8 mouse cellular contexts compared by ENCODE assay signal in genomic region chr7:126038366-126039246, GRCm38 (mm10). TPM values are rescaled to one million over a fixed set of nuclear protein-coding genes. Genes with fewer than 3 reads are reported as not detected.
DNase-seq lines count a peak whose midpoint lies in the region; ATAC-seq and TF ChIP-seq lines count a peak whose summit lies in the region.

No protein-coding gene starts in this region.

- H3K4me1 ChIP-seq in heart, embryonic 13.5 days = peaks cover 82% of the 10 kb centered on the region
- H3K4me1 ChIP-seq in limb, embryonic 14.5 days (ENCODE audit: control insufficient read depth, insufficient read depth, low read length) = peaks cover 22% of the 10 kb centered on the region
- H3K4me1 ChIP-seq in neural tube, embryonic 12.5 days = peaks cover 21% of the 10 kb centered on the region

- H3K27me3 ChIP-seq in heart, embryonic 13.5 days (replicated peaks) = peaks cover 2% of the 10 kb centered on the region; the same call in 1 of the 2 replicates
- H3K27me3 ChIP-seq in limb, embryonic 14.5 days (ENCODE audit: control insufficient read depth, insufficient read depth, low read length) = no peaks in the 10 kb centered on the region
- H3K27me3 ChIP-seq in neural tube, embryonic 12.5 days (replicated peaks) = no peaks in the 10 kb centered on the region; the same call in 1 of the 2 replicates

- no peaks in the 10 kb centered on the region for H3K36me3 ChIP-seq in heart, embryonic 13.5 days
- no peaks in the 10 kb centered on the region for H3K36me3 ChIP-seq in limb, embryonic 14.5 days (ENCODE audit: control insufficient read depth, insufficient read depth, low read length)
- no peaks in the 10 kb centered on the region for H3K36me3 ChIP-seq in neural tube, embryonic 12.5 days

- ATAC-seq in frontal cortex, adult (ENCODE audit: low TSS enrichment) = peak; percentile 29; the same call in 1 of the 2 replicates
- ATAC-seq in heart, embryonic 13.5 days (ENCODE audit: extremely low read depth, insufficient number of reproducible peaks, low FRiP score, low TSS enrichment) = no peak
- peak; percentile 34; the same call in 1 of the 2 replicates for ATAC-seq in limb, embryonic 14.5 days (ENCODE audit: low FRiP score, low read depth)
- ATAC-seq in neural tube, embryonic 12.5 days (ENCODE audit: low FRiP score, low read depth) = peak; percentile 51; the same call in 1 of the 2 replicates

- peak overlapping the region; percentile 56 for H3K9ac ChIP-seq in heart, embryonic 13.5 days
- H3K9ac ChIP-seq in limb, embryonic 14.5 days (ENCODE audit: low read depth, low read length, severe bottlenecking) = no peak overlapping the region
- H3K9ac ChIP-seq in neural tube, embryonic 12.5 days = peak overlapping the region; percentile 38; the same call in 1 of the 2 replicates

- DNase-seq in frontal cortex, postnatal 14 days (ENCODE audit: low spot score in 2 of 2) = no peak
- DNase-seq in embryo, embryonic 11 days = peak; percentile 48
- DNase-seq in limb, embryonic 14.5 days (ENCODE audit: low spot score) = peak; percentile 76
- no peak for DNase-seq in adrenal gland, postnatal 25 days
- no peak for DNase-seq in adipocyte (ENCODE audit: low spot score)

- no peak for TF ChIP-seq POLR2A in limb, embryonic 14.5 days (IDR thresholded peaks at IDR 0.05; ENCODE audit: borderline replicate concordance, extremely low read depth, insufficient read depth, insufficient read length)

- peak overlapping the region; percentile 54; the same call in 1 of the 2 replicates for H3K27ac ChIP-seq in heart, embryonic 13.5 days (replicated peaks)
- no peak overlapping the region; the same call in 1 of the 2 replicates for H3K27ac ChIP-seq in limb, embryonic 14.5 days (replicated peaks; ENCODE audit: low read depth, low read length)
- H3K27ac ChIP-seq in neural tube, embryonic 12.5 days = peak overlapping the region; percentile 59; the same call in 1 of the 2 replicates

- WGBS in heart, embryonic 13.5 days = 44% methylated on average over 25 of the region's 25 CpGs
- 20% methylated on average over 25 of the region's 25 CpGs for WGBS in limb, embryonic 14.5 days
- 38% methylated on average over 25 of the region's 25 CpGs for WGBS in neural tube, embryonic 12.5 days

- H3K4me3 ChIP-seq in heart, embryonic 13.5 days = no peak overlapping the region
- H3K4me3 ChIP-seq in limb, embryonic 14.5 days (replicated peaks; ENCODE audit: low read length) = no peak overlapping the region
- no peak overlapping the region for H3K4me3 ChIP-seq in neural tube, embryonic 12.5 days

- no peaks in the 10 kb centered on the region for H3K9me3 ChIP-seq in heart, embryonic 13.5 days
- H3K9me3 ChIP-seq in limb, embryonic 14.5 days (ENCODE audit: control insufficient read depth, low read length) = no peaks in the 10 kb centered on the region
- H3K9me3 ChIP-seq in neural tube, embryonic 12.5 days = no peaks in the 10 kb centered on the region

- H3K4me2 ChIP-seq in heart, embryonic 13.5 days = peak overlapping the region; percentile 22
- peak overlapping the region; percentile 26; the same call in 1 of the 2 replicates for H3K4me2 ChIP-seq in limb, embryonic 14.5 days (replicated peaks; ENCODE audit: low read depth, low read length, severe bottlenecking)
- H3K4me2 ChIP-seq in neural tube, embryonic 12.5 days (replicated peaks) = peak overlapping the region; percentile 38

RNA-seq across cellular contexts. Expression of gene Gsg1l, which starts 43.6 kb away (rescaled TPM):
- 8.0 and 8.4 TPM in 2 replicates for polyA plus RNA-seq in heart, embryonic 13.5 days (2015; fragmentation: Nextera tagmentation; extraction: Ambion mirVana)
- 4.3 and 5.6 TPM in 2 replicates for polyA plus RNA-seq in limb, embryonic 14.5 days (2012; rRNA removed)
- polyA plus RNA-seq in limb, embryonic 14.5 days (2014; fragmentation: Nextera tagmentation; extraction: Ambion mirVana) = 2.4 and 2.6 TPM in 2 replicates
- polyA plus RNA-seq in neural tube, embryonic 12.5 days (2016; fragmentation: Nextera tagmentation; extraction: Ambion mirVana) = 10.8 and 16.3 TPM in 2 replicates
- 52.1 and 77.9 TPM in 2 replicates for total RNA-seq in adrenal gland, postnatal 25 days (2021)

Comparison
In these comparisons a context has a peak if more than half of its experiments do, and no peak if none do; other contexts are left out.
1. DNase-seq: peak in embryo, embryonic 11 days (single experiment) and limb, embryonic 14.5 days (single experiment); none in frontal cortex, postnatal 14 days (0 of 2), adrenal gland, postnatal 25 days (single experiment) and adipocyte (single experiment).
2. Peak in every context shown above with its lines, with median percentiles within 50 percentile points of each other: H3K4me2 ChIP-seq.